Mouse (Mus musculus) right cerebral cortex, postnatal 36 days (tissue): ENCODE data around the gene Osgin1.

Source experiments
- DNase-seq, 2 experiments: peaks; one replicate each; pipeline ENCODE4 v3.0.0; 2022; ENCODE audit warnings: low spot score in 2 of 2, mixed read lengths in 1 of 2

Gene Osgin1

DNA sequence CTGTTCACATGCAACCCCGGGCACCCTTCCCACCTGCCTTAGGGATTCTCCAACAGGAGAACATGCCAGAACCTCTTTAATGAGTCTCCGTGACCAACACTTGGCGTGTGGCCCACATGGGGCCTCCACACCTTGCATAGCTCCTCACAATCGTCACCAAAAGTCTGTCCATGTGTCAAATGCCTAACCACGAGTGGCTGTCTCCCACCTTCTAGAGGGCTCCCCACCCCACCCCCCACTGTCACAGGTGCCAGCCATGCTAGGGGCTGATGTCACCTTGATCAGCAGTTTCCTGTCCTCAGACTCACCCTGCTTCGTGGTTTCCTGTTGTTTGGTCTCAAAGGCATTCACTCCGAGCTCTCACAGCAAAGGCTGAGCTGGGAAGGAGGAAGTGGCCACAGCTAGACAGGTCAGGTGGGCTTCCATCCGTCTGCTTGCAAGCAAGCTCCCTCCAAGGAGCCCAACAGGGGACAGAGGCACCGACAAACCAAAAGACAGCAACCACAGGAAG, 10.2 kb upstream of the Osgin1 start:
- no peak for DNase-seq

DNA sequence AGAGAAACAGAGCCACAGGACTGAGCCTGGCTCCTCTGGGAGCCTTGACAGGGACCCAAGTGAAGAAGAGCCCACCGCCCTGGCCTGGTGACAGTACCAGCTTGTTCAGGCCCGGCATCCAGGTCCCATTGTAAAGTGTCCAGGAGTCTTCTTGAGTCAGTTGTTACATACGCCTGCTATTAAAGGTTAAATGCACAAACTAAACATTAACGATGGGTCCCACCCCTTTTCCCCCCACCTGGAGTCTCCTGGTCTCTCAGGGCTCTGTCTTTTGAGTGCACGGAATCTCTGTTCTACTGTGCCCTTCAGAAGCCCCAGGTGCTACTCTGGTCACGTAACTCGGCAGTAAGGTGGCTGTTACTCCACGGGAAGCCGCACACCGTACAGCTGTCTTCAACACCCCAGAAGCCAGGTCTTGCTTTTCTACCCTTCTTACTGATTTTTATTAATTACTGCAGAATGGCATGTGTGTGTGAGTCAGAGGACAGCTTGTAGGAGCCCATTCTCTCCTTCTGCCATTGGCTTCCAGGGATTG, 9.7 kb upstream of the Osgin1 start:
- no peak for DNase-seq

DNA sequence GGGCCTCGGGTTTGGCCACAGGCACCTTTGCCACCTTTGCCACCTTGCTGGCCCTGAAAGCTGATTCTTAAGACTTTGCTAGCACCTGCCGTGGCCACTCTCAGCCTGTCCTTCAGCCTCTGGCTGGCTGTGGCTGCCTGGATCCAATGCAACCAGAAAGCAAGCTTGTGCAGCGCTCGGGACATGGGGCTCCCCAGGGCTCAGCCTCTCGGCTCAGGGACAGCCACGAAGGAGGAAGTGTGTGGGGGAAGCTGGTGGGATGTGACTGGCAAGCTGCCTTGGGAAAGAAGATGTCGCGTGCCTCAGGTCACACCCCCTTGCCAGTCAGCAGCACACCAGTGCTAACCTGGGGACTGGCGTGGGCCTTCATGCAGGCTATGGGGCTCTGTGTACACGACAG, 9.2 kb upstream of the Osgin1 start:
- DNase-seq: no peak

DNA sequence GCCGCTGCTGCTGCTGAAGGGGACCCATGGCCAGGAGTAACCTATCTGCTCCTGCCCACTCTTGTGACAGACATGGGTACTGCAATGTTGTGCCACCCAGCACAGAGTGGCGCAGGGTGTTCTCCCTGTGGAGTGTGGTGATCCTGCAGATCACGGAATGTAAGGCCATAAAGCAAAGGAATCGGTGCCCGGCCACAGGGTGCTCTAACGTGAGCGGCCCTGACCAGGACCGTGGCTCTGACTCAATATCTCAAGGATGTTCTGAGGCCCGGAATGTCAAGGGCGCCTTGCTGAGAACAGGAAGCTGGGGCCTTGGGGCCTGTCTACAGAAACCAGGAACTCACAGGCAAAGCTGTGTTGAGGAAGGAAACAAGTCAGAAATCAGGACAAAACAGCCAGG, 8.4 kb upstream of the Osgin1 start:
- no peak for DNase-seq

DNA sequence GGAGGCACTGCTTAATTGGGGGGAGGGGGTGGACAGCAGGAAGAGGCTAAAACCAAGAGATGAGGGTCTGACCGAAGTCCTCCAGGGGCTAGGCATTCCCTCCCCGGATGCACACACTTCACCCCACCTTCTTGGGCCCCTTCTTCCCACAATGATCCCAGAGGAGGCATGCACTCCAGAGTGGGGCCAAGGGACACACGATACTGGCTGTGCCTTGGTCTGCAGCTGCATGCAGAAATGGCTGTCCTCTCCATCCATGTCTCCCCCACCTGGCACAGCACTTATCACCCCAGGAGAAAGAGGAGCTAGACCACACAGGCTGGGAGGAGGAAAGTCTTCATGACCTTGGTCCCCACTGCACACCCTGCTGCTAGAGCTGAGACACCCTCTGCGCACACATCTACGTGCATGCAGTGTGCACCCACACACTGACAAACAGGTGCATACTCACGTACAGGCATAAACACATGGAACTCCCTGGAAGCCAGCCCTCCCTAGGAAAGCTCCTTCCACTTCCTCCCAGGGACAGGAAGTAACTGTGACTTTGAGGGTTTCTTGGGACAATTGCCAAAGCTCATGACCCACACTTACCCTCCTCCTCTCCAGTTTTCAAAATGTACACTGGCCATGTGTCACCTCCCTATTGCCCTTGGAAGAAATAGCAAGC, 7.7 kb upstream of the Osgin1 start:
- no peak for DNase-seq

DNA sequence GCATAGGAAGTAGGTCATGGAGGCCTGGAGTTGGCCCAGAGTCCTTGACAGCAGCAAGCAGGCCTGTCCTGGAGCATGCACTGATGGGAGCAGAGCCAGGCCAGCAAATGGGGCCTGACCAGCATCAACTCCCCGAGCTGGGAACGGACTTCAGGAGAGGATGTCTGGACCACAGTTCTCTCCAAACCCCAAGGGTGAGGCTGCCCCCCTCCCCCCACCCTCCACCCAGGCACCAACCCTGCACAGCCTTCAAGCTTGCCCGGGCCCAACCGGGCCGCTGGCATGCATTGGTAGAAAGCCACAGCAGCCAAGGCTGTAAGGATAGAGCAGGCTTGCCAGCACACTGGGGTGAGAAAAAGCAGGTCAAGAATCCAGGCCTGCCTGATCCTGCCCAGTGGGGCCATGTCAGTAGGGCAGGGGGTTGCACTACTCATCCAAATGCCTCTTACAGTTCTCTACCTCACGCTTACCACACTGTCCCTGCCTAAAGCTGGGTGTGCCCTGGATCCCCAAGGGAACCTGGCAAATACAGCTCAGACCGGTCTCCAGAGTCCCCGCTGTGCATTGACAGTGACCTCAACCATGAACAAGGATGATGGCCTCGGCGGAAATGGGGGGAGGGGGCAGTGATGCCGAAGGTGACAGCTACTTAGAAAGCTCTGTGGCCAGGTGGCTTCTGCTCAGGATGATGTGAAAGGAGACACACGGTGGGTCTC, 6.1 kb upstream of the Osgin1 start:
- DNase-seq: no peak

DNA sequence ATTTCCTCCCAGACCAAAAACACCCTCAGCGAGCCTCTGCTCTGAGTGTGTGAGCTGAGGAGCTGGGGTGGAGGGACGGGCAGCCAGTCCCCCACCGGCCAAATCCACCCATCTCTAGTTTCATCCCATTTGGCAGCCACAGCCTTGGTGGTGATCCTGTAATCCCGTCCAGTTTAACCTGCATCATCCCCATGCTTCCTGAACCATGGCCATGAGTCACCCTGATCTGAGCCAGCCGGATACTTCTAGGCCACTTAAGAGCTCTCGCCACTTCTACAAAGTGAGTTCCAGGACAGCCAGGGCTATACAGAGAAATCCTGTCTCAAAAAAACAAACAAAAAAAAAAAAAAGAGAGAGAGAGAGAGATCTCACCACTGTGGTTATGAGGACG, 5.6 kb upstream of the Osgin1 start:
- DNase-seq: no peak

DNA sequence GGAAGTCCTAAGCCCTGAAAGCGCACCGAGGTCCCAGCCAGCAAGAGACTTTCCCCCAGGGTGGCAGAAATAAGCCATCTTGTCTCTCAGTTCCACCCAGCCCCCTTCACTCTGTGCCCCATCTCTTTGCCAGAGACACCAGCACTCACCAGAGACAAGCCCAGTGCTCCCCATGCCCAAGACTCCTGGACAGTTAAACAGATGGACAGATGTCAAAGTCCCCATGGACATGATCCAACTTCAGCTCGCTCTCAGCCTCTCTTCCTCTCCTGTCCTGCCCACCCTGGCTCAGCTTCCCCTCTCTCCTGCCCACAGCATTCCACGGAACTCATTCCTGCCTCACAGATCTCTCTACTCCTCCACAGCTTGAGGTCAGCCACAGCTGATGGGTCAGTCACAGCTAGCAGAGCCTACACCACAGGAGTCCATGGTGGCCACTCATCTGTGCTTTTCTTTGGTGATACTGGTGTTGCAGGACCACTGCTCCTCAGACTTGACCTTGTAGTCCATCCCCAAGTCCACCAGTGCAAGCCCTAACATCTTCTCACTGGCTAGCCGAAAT, 5.1 kb upstream of the Osgin1 start:
- DNase-seq: no peak

DNA sequence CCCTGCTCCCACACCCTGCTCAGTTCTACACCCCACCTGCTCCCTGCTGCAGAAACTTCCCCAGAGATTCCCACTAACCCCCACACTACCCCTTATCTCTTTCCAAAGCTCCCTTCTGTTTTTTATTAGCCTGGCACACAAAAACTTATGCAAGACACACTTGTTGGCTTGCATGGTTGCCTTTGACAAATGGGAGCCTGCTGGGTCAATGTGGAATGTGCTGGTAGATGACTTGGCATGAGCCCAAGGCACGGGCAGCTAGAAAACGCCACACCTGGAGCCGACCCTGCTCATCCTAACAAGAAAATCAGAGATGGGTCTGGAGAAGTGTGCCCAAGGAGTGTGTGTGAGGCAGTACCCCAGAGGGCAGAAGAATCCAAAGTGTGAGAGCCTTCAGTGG, 4.4 kb upstream of the Osgin1 start:
- DNase-seq: no peak

DNA sequence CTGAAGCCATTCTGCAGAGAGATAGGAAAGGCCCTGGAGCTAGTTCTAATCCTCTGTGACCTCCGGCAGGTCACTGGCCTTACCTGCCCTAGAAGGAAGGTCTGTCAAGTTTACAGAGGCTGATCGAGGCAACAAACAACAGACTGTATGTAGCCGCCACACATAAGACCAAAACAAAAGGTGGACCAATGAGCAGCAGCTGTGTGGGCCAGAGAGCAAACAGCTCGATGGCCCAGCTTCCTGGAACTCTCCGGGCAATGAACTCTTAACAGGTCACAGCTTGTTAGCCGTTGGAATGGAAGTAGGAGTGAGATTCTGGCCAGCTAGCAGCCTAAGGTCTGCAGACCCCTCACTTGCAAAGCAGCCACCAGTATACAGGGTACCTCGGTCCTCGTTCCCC, 3.7 kb upstream of the Osgin1 start:
- DNase-seq: no peak

DNA sequence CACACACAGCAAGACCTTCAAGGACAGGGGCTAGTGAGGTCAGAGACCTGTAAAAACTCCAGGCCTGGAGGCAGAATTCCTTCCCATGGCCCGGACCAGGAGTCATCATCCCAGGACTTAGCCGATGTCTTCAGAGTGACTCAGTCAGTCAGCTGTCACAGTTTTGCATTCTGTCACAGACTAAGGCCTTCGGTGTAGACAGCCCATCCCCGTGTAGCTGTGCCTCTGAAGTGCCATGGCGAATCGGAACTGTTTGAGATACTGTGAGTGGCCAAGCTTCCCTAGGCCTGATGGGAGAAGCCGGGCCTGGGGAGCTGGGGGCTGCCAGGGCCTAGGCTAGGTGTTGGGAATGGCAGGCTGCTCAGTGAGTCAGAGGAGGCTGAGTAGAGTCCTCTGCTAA, 3.2 kb upstream of the Osgin1 start:
- no peak for DNase-seq

DNA sequence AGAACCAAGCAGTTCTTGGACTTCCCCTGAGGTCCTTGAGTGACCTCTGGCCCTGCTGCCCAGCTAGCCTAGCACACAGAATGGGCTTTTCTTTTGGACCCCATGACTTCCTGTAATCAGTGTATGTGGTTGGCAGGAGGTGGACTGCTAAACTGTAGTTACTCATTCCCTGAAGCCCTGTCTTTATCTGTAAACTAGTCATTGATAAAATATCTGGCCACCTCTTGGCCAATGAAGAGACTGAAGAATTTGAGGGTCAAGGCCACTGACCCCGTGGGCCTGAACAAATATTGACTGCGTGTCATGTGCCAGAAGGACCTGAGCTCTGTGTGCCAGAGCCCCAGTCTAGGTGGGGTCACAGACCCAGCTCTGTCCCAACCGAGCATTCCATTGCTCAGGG, 1.6 kb upstream of the Osgin1 start:
- no peak for DNase-seq

DNA sequence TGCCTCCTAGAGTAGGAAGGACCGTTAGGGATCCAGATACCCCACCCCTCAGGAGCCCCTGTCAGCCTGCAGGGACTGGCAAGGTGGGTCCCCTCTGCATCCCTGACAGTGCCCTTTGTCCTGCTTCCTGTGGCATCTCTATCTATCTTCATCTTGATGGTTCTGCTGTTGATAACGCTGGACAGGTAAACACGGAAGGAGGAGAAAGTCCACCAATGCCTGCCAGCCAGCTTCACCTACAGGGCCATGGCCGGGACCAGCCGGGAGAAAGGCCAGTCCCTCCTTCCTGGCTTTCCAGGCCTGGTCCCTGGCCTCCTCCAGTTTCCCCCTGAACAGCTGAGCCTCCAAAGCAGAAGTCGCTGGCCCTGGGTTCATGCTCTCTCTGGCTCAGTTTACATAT, 645 bp downstream of the Osgin1 start:
- DNase-seq: no peak

DNA sequence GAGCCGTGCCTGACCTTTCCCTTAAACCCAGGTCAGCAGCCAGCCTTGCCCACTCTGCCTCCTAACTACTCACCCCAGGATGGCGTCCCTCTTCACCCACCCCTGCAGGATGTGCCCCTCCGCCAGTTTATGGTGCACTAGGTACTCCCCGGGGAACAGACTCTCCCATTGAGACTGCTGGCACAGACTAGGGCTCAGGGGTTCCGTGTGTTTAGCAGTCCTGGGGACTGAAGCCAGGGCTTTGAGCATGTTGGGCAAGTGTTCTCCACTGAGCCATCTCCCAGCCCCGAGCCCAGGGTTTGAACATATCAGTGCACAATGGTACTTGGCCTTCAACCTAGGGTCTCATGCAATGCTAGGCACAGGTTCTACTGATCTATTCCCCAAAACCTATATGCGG, 1.6 kb downstream of the Osgin1 start:
- no peak for DNase-seq

DNA sequence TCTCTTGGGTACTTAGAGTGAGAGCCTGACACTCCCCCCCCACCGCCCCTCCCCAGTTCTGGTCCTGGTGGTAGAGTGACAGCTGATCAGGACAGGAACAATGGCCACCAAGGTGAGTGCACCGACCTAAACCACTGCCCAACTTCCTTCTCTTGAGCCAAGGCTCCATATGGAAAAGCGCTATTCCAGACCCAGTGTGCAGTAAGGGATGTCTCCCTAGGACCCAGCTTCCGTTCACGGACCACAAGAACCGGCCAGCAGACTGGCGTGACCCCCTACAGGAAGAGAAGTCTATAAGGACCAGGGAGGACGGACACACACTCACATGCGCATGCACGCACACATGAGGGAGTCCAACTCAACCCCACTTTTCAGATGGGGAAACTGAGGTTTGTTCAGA, 2.4 kb downstream of the Osgin1 start:
- DNase-seq: no peak

DNA sequence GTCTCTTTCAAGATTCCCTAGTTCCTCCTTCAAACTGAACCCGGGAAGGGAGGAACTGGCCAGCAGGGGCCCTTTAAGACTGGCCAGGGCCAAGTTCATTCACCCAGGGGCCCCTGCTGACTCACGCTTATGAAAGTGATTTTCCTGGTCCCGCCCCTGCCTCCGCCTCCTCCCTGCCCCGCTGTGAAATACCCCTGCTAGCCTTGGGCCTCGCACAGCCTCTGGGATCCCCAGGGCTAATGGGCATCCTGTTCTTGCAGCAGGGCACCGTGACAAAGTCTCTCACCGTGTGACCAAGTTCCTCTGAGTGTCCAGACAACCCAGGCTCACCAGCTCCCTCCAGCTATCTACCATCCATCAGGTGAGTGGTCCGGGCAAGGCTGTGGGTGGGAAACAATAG, 3.0 kb downstream of the Osgin1 start:
- no peak for DNase-seq

DNA sequence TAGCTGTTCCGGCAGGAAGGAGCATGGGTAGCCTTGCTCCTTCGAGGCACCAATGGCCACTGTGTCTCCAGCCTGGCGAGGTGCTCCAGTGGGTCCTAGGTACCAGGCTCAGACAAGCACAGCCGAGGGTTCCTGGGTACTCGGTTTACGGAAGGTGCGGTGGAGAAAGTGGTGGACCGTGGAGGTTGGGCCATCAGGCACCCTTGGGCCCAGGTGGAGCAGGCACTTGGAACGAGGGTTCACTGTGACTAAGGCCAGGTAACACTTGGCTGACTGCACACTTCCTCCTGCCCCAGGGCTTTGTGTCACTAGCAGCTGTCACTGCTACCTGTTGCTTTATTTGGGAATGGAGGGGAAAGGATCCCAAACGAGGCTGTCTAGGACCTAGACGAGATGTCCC, 3.6 kb downstream of the Osgin1 start:
- no peak for DNase-seq

DNA sequence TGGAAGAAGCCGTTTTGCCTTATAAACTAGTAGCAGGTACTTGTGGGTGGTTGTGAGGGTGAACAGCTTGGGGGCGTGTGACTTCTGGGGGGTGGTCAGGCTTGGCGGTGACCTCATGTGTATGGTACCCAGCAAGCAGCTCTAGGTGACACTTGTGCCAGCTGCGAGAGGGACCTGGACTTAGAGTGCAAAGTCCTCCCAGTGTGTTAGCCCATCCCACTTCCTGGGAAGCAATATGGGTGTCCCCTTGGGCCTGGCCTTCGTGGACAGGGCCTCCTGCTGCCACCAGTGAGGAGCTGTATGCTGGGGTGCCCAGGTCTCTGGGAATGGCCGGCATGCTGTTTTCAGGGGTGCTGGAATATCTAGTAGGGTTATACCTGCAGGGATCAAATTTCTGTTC, 5.0 kb downstream of the Osgin1 start:
- DNase-seq: no peak

DNA sequence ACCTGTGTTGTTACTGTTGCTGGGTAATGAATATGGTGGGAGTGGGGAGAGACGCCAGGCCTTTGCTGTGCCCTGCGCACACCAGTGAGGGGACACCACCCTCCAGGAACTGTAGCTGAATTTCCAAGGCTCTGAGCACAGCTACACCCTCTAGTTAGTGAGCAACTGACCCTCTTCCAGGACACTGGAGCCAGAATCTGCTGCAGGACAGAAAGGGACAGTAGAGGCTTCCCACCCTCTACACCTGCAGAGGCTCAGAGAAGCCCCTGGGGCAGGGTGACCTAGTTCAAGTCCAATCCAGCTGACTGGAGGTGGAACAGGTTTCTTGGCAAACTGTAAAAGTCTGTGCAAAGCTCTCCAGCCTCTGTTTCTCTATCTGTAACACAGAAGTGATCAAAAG, 5.5 kb downstream of the Osgin1 start:
- DNase-seq: no peak

DNA sequence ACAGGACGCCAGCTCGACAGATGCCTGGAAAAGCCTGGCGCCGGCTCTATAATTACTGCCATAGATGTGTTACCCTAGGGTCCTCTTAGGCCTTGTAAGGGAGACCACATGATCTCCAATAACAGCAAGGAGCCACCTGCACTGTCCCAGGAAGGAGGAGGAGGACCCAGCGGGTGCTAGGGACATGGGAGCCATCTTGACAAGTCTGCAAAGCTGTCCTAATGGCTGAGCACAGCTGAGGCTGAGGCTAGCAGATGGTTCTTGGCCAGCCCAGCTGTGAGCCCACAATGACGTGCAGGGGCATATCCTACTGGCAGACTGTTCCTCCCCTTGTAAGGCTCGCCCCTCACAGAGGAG, 5.9 kb downstream of the Osgin1 start:
- no peak for DNase-seq

DNA sequence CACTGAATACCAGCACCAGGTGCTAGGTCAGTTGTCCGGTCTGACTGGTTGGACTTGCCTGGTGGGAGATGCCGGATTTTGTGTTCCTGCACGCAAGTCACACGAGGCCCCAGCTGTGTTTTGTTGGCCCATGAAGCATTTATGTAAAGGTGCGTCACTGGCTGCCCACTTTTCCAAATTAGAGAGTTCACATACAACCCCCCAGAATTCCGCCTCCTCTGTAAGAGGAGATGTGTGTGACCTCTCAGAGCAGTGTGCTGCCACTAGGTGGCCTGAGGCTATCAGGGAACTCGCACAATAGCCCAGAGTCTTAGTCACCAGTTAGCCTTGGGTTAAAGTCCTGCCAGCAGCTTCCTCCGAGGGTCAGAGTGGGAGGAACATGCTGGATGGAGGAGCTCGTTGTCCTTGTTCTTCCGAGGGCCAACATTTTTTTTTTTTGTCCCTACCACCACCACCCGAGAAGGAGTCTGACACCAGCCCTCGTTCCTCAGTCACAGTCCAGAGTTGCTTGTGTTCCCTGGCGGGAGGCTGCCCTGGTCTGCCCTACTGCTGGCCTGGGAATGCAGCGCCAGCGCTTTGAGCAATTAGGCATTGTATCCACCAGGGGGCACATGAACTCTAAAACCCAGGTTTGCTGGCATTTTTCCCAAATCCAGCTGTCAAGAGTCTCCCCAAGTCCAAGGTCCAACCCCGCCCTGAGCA, 6.5 kb downstream of the Osgin1 start:
- DNase-seq: no peak

DNA sequence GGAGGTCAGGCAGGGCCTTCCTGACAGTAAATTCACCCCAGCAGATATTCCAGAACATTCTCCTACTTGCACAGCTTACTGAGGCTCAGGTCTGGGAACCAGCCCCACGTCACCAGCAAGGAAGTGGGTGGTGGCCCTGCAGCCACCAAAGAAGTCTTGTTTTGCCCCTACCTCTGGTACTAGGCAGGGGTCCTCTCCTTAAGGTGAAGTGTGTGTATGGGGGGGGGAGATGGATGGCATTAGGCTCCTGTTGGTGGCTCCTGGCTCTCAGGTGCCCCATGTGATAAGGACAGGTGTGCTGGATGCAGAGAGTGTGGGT, 7.0 kb downstream of the Osgin1 start:
- no peak for DNase-seq

DNA sequence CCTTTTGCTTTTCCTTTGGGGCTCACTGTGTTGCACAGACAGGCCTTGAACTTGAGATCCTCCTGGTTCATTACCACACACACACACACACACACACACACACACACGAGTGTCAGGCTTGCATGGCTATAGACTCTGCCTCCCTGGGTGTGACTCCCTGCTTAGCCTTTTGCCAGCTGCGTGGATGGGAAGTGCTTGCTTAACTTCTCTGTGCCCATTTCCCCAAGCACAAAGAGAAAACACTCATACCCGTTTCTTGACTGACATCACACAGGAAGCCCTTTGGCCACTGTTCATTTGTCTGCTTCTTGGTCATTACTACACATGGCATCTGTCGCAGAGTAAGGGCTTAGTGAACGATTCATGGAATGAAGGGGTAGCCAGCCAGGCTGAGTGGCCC, 8.1 kb downstream of the Osgin1 start:
- no peak for DNase-seq
